Mouse (Mus musculus): ENCODE results near the gene Mnat1.
A peak's percentile ranks its signal among the peaks of the same experiment; 100 is the strongest.
"Not testable (repeated sequence)": the region's sequence is repeated elsewhere in the genome, so short reads cannot be mapped to it uniquely, and the experiment has no call there.

Gene Mnat1

GRCm38 (mm10) chr12:73111561-73112325 is 11.8 kb upstream of the Mnat1 start:
- H3K9me3 ChIP-seq (ENCODE audit: low read length) = no peaks in the 10 kb centered on the region
- H3K36me3 ChIP-seq (ENCODE audit: insufficient read depth, low read length) = peaks cover 40% of the 10 kb centered on the region
- H3K4me3 ChIP-seq (replicated peaks; ENCODE audit: low read length) = peak overlapping the region; percentile 98
- peaks cover 63% of the 10 kb centered on the region for H3K4me1 ChIP-seq (replicated peaks; ENCODE audit: low read depth, low read length)
- TF ChIP-seq POU5F1 (IDR thresholded peaks at IDR 0.05; ENCODE audit: borderline replicate concordance, low read length) = no peak
- no peak for TF ChIP-seq CTCF (conservative IDR thresholded peaks at IDR 0.05; ENCODE audit: low read length)
- TF ChIP-seq NANOG (IDR thresholded peaks at IDR 0.05; ENCODE audit: borderline replicate concordance, low read length) = no peak
- H3K27me3 ChIP-seq (ENCODE audit: insufficient read depth, low read length) = no peaks in the 10 kb centered on the region

GRCm38 (mm10) chr12:73112326-73113087 is 11.0 kb upstream of the Mnat1 start:
- H3K9me3 ChIP-seq (ENCODE audit: low read length) = no peaks in the 10 kb centered on the region
- peak overlapping the region; percentile 98 for H3K4me3 ChIP-seq (replicated peaks; ENCODE audit: low read length)
- H3K4me1 ChIP-seq (replicated peaks; ENCODE audit: low read depth, low read length) = peaks cover 58% of the 10 kb centered on the region
- H3K36me3 ChIP-seq (ENCODE audit: insufficient read depth, low read length) = peaks cover 32% of the 10 kb centered on the region
- no peak for TF ChIP-seq NANOG (IDR thresholded peaks at IDR 0.05; ENCODE audit: borderline replicate concordance, low read length)
- TF ChIP-seq CTCF (conservative IDR thresholded peaks at IDR 0.05; ENCODE audit: low read length) = no peak
- no peak for TF ChIP-seq POU5F1 (IDR thresholded peaks at IDR 0.05; ENCODE audit: borderline replicate concordance, low read length)
- H3K27me3 ChIP-seq (ENCODE audit: insufficient read depth, low read length) = no peaks in the 10 kb centered on the region

- Histone ChIP-seq H3K9me3 (ENCODE audit: low read length) (no peaks in the 10 kb centered on the region), H3K4me3 (replicated peaks; ENCODE audit: low read length) (peak within 1 kb of the TSS; percentile 98), H3K4me1 (replicated peaks; ENCODE audit: low read depth, low read length) (peaks cover 52% of the 10 kb centered on the region), H3K27me3 (ENCODE audit: insufficient read depth, low read length) (no peaks in the 10 kb centered on the region), H3K36me3 (ENCODE audit: insufficient read depth, low read length) (peaks cover 25% of the 10 kb centered on the region)
- TF ChIP-seq POU5F1 (IDR thresholded peaks at IDR 0.05; ENCODE audit: borderline replicate concordance, low read length) (no peak), NANOG (IDR thresholded peaks at IDR 0.05; ENCODE audit: borderline replicate concordance, low read length) (no peak), CTCF (conservative IDR thresholded peaks at IDR 0.05; ENCODE audit: low read length) (no peak)
These were observed 10.3 kb upstream of the Mnat1 start, which contains the start of gene Six4 for GRCm38 (mm10) chr12:73113196-73113595. Six4 (minus strand) TSS chr12:73113456.

GRCm38 (mm10) chr12:73125250-73125649 is 1.7 kb downstream of the Mnat1 start:
- no peaks in the 10 kb centered on the region for H3K27me3 ChIP-seq (ENCODE audit: insufficient read depth, low read length)
- H3K4me1 ChIP-seq (replicated peaks; ENCODE audit: low read depth, low read length) = peaks cover 32% of the 10 kb centered on the region
- no peak overlapping the region for H3K4me3 ChIP-seq (replicated peaks; ENCODE audit: low read length)
- H3K36me3 ChIP-seq (ENCODE audit: insufficient read depth, low read length) = no peaks in the 10 kb centered on the region
- TF ChIP-seq CTCF (conservative IDR thresholded peaks at IDR 0.05; ENCODE audit: low read length) = no peak
- no peak for TF ChIP-seq NANOG (IDR thresholded peaks at IDR 0.05; ENCODE audit: borderline replicate concordance, low read length)
- no peak for TF ChIP-seq POU5F1 (IDR thresholded peaks at IDR 0.05; ENCODE audit: borderline replicate concordance, low read length)
- H3K9me3 ChIP-seq (ENCODE audit: low read length) = no peaks in the 10 kb centered on the region

GRCm38 (mm10) chr12:73140732-73141131 is 17.2 kb downstream of the Mnat1 start:
- Histone ChIP-seq H3K4me3 (replicated peaks; ENCODE audit: low read length) (no peak overlapping the region), H3K4me1 (replicated peaks; ENCODE audit: low read depth, low read length) (0 out of 2 replicates have a peak, but pooled peaks cover 14% of the 10 kb centered on the region), H3K36me3 (ENCODE audit: insufficient read depth, low read length) (peaks cover 23% of the 10 kb centered on the region), H3K9me3 (ENCODE audit: low read length) (0 out of 2 replicates have a peak, but pooled peaks cover 5% of the 10 kb centered on the region), H3K27me3 (ENCODE audit: insufficient read depth, low read length) (no peaks in the 10 kb centered on the region)
- TF ChIP-seq CTCF (conservative IDR thresholded peaks at IDR 0.05; ENCODE audit: low read length) (no peak), NANOG (IDR thresholded peaks at IDR 0.05; ENCODE audit: borderline replicate concordance, low read length) (no peak), POU5F1 (IDR thresholded peaks at IDR 0.05; ENCODE audit: borderline replicate concordance, low read length) (no peak)

GRCm38 (mm10) chr12:73147236-73147635 is 23.7 kb downstream of the Mnat1 start:
- Histone ChIP-seq H3K4me3 (replicated peaks; ENCODE audit: low read length) (no peak overlapping the region), H3K27me3 (ENCODE audit: insufficient read depth, low read length) (no peaks in the 10 kb centered on the region), H3K9me3 (ENCODE audit: low read length) (no peaks in the 10 kb centered on the region), H3K36me3 (ENCODE audit: insufficient read depth, low read length) (peaks cover 21% of the 10 kb centered on the region), H3K4me1 (replicated peaks; ENCODE audit: low read depth, low read length) (0 out of 2 replicates have a peak, but pooled peaks cover 10% of the 10 kb centered on the region)
- TF ChIP-seq CTCF (conservative IDR thresholded peaks at IDR 0.05; ENCODE audit: low read length) = no peak

- not testable (repeated sequence) for H3K36me3 ChIP-seq (ENCODE audit: insufficient read depth, low read length); H3K4me3 ChIP-seq (replicated peaks; ENCODE audit: low read length)
These were observed 27.5 kb downstream of the Mnat1 start for GRCm38 (mm10) chr12:73151038-73151437.

GRCm38 (mm10) chr12:73154150-73154549 is 30.6 kb downstream of the Mnat1 start:
- H3K27me3 ChIP-seq (ENCODE audit: insufficient read depth, low read length) = no peaks in the 10 kb centered on the region
- H3K36me3 ChIP-seq (ENCODE audit: insufficient read depth, low read length) = no peaks in the 10 kb centered on the region
- no peak for TF ChIP-seq CTCF (conservative IDR thresholded peaks at IDR 0.05; ENCODE audit: low read length)
- TF ChIP-seq NANOG (IDR thresholded peaks at IDR 0.05; ENCODE audit: borderline replicate concordance, low read length) = no peak
- TF ChIP-seq POU5F1 (IDR thresholded peaks at IDR 0.05; ENCODE audit: borderline replicate concordance, low read length) = no peak
- H3K4me3 ChIP-seq (replicated peaks; ENCODE audit: low read length) = no peak overlapping the region
- H3K4me1 ChIP-seq (replicated peaks; ENCODE audit: low read depth, low read length) = no peaks in the 10 kb centered on the region
- no peaks in the 10 kb centered on the region for H3K9me3 ChIP-seq (ENCODE audit: low read length)

More at GRCm38 (mm10) chr12:73151038-73151437, 27.5 kb downstream of the Mnat1 start:
- not testable (repeated sequence) for H3K27me3 ChIP-seq (ENCODE audit: insufficient read depth, low read length); H3K4me1 ChIP-seq (replicated peaks; ENCODE audit: low read depth, low read length); H3K9me3 ChIP-seq (ENCODE audit: low read length)

All from E14TG2a.4 (cell line).